Mouse (Mus musculus): ENCODE results near the gene Hykk. TPM values are rescaled to one million over a fixed set of nuclear protein-coding genes. Genes with fewer than 3 reads are reported as not detected.

Hykk gene
- polyA plus RNA-seq, 1 experiment = 0.78 TPM

DNA sequence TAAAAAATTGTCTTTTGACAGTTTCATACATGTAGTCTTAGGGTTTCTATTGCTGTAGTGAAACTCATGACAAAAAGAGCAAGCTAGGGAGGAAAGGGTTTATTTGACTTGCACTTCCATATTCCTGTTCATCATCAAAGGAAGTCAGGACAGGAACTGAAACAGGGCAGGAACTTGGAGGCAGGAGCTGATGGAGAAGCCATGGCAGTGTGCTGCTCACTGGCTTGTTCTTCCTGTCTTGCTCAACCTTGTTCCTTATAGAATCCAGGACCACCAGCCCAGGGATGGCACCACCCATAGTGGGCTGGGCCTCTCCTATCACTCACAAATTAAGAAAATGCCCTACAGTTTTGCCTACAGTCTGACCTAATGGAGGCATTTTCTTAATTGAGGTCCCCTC lies 46.6 kb downstream of the Hykk start:
- Histone ChIP-seq H3K4me1 (ENCODE audit: control insufficient read depth, insufficient read depth, low read length) (no peaks in the 10 kb centered on the region), H3K4me3 (ENCODE audit: insufficient read depth, low read length) (no peak overlapping the region)
- no peak for TF ChIP-seq CTCF (IDR thresholded peaks at IDR 0.05; ENCODE audit: low read depth, low read length)
- TF ChIP-seq POLR2A (IDR thresholded peaks at IDR 0.05; ENCODE audit: borderline replicate concordance, low read depth, low read length) = no peak

DNA sequence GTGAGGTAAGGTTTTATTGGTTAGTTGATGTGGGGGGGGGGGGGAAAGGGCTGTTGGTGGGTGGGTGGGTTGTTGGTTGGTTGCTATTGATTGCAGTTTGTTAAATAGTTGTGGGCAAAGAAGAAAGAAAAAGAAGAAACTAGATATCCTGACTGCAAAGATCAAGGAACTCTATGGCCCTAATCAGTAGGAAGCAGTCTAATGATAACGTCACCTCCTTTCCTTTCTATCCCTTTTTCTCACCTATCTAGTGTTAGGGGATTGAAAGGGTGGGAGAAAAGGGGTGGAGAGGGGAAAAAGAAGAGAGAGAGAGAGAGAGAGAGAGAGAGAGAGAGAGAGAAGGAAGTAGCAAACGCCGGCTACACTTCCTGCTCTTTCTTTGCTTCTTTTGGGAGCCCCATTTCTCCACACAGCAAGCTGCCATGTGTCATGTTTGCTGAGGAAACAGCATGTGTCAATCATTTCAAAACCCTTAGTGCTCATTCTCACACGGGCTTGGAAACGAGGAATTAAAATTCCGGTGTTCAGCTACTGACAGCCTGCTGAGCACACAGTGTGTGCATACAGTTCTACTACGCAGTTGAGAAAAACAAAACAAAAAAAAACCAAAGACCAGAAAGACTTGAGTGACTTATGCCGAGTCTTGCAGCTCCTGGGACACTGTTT lies 53.0 kb downstream of the Hykk start:
- Histone ChIP-seq H3K27ac (ENCODE audit: insufficient read depth, low read depth, low read length) (no peak overlapping the region), H3K4me3 (ENCODE audit: insufficient read depth, low read length) (no peak overlapping the region), H3K4me1 (ENCODE audit: control insufficient read depth, insufficient read depth, low read length) (peaks cover 3% of the 10 kb centered on the region)
- no peak for TF ChIP-seq CTCF (IDR thresholded peaks at IDR 0.05; ENCODE audit: low read depth, low read length)
- TF ChIP-seq POLR2A (IDR thresholded peaks at IDR 0.05; ENCODE audit: borderline replicate concordance, low read depth, low read length) = no peak

More for the DNA sequence above, 46.6 kb downstream of the Hykk start:
- no peak overlapping the region for H3K27ac ChIP-seq (ENCODE audit: insufficient read depth, low read depth, low read length)

DNA sequence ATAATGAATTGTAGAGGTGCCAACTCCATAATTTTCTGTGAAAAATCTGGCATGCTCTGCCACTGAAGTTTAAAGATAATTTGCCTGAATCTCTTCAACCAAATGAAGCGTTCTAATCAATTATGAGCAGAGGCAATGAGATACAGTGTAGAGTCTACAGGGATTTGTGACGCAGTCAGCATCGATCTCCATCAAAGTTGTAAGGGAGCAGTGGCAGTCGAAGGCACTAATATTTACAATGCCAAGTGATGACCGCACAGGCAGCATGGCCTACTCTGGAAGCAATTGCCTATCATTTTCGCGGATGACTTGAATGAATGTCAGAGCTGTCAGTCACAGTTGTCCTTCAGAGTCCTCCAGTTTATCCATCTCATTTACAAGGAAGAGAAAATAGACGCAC lies 63.6 kb downstream of the Hykk start, which contains the start of gene Chrna5:
Chrna5 (plus strand) TSS at position 207 of the 400 bp plus-strand sequence.
- Histone ChIP-seq H3K27ac (ENCODE audit: insufficient read depth, low read depth, low read length) (no peak within 1 kb of the TSS), H3K4me1 (ENCODE audit: control insufficient read depth, insufficient read depth, low read length) (no peaks in the 10 kb centered on the region), H3K4me3 (ENCODE audit: insufficient read depth, low read length) (peak within 1 kb of the TSS; percentile 58)
- TF ChIP-seq CTCF (IDR thresholded peaks at IDR 0.05; ENCODE audit: low read depth, low read length) = no peak
- TF ChIP-seq POLR2A (IDR thresholded peaks at IDR 0.05; ENCODE audit: borderline replicate concordance, low read depth, low read length) = no peak

DNA sequence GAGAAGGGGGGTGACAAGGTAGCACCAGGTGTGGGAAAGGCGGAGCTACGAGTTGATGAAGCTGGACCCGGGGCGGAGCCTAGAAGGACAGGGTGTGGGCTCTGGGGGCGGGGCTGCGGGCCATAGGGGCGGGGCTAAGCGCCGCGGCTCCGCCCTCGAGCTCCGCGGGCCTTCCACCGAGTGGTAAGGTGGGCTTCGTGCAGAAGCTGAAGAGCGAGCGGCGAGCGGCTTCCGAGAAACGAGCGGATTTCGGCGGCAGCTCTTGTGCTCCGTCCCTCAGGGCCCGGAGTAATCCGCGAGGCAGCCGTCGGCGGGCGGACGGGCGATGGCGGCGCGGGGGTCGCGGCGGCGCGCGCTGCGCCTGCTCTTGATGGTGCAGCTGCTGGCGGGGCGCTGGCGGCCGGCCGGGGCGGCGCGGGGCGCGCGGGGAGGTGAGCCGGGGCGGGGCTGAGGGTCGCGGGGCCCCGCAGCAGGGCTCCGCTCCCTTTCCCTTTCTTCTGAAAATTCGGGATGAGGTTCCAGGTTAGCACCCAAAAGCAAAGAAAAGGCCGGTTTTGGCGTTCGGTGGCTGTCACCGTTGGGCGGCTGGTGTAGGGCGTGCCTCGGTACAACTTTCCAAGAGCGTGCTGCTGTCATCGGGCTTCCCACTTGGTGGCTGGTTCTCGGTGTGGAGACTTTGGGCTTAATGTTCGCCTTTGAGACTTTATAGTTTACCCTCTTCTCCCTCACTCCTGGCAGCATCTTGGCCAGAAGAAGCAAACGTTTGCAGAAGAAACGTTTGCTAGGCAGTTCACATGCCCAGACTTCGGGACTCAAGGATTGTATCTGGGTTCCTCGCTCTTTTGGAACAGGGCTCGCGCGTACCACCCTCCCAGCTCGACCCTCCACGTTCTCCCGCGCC lies 64.5 kb downstream of the Hykk start:
- no peak for TF ChIP-seq POLR2A (IDR thresholded peaks at IDR 0.05; ENCODE audit: borderline replicate concordance, low read depth, low read length)
- TF ChIP-seq CTCF (IDR thresholded peaks at IDR 0.05; ENCODE audit: low read depth, low read length) = no peak
- H3K4me1 ChIP-seq (ENCODE audit: control insufficient read depth, insufficient read depth, low read length) = no peaks in the 10 kb centered on the region
- no peak overlapping the region for H3K27ac ChIP-seq (ENCODE audit: insufficient read depth, low read depth, low read length)
- peak overlapping the region; percentile 58 for H3K4me3 ChIP-seq (ENCODE audit: insufficient read depth, low read length)

DNA sequence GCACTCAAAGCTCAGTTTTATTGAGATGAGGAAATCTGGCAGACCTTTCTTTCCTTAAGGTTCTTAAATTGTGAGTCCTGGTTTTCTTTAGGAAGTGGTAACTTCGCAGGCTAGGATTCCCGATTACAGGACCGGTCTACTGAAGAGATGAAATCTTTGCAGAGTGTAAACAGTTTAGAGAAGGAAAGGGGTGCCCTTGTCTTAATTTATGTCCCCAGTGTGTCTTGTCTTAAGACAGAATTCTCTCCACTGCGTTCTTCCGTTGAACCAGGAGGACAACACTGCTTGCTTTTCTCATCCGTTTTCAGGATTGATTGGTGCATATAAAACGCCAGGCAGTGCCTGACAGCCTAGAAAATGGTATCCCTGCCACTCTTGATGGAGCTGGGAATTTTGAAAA lies 65.3 kb downstream of the Hykk start:
- TF ChIP-seq CTCF (IDR thresholded peaks at IDR 0.05; ENCODE audit: low read depth, low read length) (no peak), POLR2A (IDR thresholded peaks at IDR 0.05; ENCODE audit: borderline replicate concordance, low read depth, low read length) (no peak)
- Histone ChIP-seq H3K4me1 (ENCODE audit: control insufficient read depth, insufficient read depth, low read length) (no peaks in the 10 kb centered on the region), H3K27ac (ENCODE audit: insufficient read depth, low read depth, low read length) (no peak overlapping the region), H3K4me3 (ENCODE audit: insufficient read depth, low read length) (no peak overlapping the region)

DNA sequence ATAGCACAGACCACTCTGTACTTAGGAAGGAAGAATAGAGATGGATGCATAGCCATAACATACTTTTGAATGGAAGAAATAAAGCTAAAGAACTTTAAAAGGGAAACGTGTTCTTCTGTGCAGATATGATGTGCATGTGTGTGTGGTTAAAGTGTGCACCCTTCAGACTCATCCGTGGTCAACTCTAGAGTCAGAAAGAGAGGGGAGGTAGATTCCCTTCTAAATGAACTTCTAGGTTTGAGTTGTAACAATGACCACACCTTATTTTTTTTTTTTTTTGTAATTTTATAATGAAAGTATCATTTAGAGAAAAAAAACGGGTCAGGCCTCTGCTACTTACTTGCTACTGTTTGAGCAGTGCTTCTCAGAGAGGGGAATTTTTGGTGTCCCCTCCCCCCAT lies 73.3 kb downstream of the Hykk start:
- H3K27ac ChIP-seq (ENCODE audit: insufficient read depth, low read depth, low read length) = no peak overlapping the region
- no peak overlapping the region for H3K4me3 ChIP-seq (ENCODE audit: insufficient read depth, low read length)
- TF ChIP-seq CTCF (IDR thresholded peaks at IDR 0.05; ENCODE audit: low read depth, low read length) (no peak), POLR2A (IDR thresholded peaks at IDR 0.05; ENCODE audit: borderline replicate concordance, low read depth, low read length) (no peak)
- H3K4me1 ChIP-seq (ENCODE audit: control insufficient read depth, insufficient read depth, low read length) = no peaks in the 10 kb centered on the region

DNA sequence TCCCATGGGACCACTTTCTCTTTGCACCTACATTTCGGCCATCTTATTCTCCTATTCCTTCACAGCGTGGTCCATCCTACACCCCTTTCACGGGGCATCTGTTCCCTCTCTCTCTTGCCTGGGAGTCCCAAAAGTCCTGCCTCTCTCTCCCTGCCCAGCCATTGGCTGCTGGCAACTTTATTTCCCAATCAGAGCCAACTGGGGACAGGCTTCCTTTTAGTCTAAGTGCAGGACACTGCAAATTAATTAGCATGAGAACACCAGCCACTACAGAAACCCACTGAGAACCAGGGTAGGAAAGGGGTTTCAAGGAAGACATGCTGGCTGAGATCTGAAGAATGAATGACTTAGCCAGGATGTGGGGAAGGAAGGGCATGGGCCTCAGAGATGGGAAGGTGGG lies 77.3 kb downstream of the Hykk start:
- Histone ChIP-seq H3K27ac (ENCODE audit: insufficient read depth, low read depth, low read length) (no peak overlapping the region), H3K4me1 (ENCODE audit: control insufficient read depth, insufficient read depth, low read length) (no peaks in the 10 kb centered on the region), H3K4me3 (ENCODE audit: insufficient read depth, low read length) (no peak overlapping the region)
- no peak for TF ChIP-seq CTCF (IDR thresholded peaks at IDR 0.05; ENCODE audit: low read depth, low read length)
- no peak for TF ChIP-seq POLR2A (IDR thresholded peaks at IDR 0.05; ENCODE audit: borderline replicate concordance, low read depth, low read length)

DNA sequence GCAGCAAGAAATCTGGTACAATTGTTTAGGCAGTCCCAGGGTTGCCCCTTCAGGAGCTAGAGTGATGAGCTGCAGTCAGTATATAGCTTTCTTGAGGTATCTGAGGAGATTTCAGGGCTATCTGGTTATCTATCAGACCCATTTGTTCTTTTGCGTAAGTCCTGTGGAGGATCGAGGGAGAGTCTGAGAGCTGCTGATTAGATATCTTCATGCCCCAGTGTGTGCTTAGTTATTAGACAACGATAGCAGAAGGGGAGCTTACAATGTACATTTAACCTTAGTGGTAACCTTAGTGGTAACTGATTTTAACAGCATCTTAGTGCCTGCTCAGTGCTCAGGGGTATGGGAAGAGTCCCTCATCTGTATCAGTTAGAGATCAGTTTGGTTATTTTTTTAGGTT lies 78.6 kb downstream of the Hykk start:
- H3K27ac ChIP-seq (ENCODE audit: insufficient read depth, low read depth, low read length) = no peak overlapping the region
- no peaks in the 10 kb centered on the region for H3K4me1 ChIP-seq (ENCODE audit: control insufficient read depth, insufficient read depth, low read length)
- TF ChIP-seq POLR2A (IDR thresholded peaks at IDR 0.05; ENCODE audit: borderline replicate concordance, low read depth, low read length) (no peak), CTCF (IDR thresholded peaks at IDR 0.05; ENCODE audit: low read depth, low read length) (no peak)
- H3K4me3 ChIP-seq (ENCODE audit: insufficient read depth, low read length) = no peak overlapping the region

Other genes starting within 250 kb of the Hykk start
- 0.19 and 0.27 TPM in 2 replicates for gene Dnaja4, start 218.4 kb upstream of the Hykk start, polyA plus RNA-seq (2012; ENCODE audit: insufficient read depth, insufficient read length, missing spikeins)
- gene Wdr61, start 182.8 kb upstream of the Hykk start, polyA plus RNA-seq (2012; ENCODE audit: insufficient read depth, insufficient read length, missing spikeins) = 32.7 and 39.9 TPM in 2 replicates
- not detected in 2 replicates for gene Crabp1, start 152.5 kb upstream of the Hykk start, polyA plus RNA-seq (2012; ENCODE audit: insufficient read depth, insufficient read length, missing spikeins)
- 33.2 and 36.4 TPM in 2 replicates for gene Ireb2, start 53.5 kb upstream of the Hykk start, polyA plus RNA-seq (2012; ENCODE audit: insufficient read depth, insufficient read length, missing spikeins)
- gene Psma4, start 33.5 kb downstream of the Hykk start, polyA plus RNA-seq (2012; ENCODE audit: insufficient read depth, insufficient read length, missing spikeins) = 159 and 175 TPM in 2 replicates
- gene AY074887, start 33.7 kb downstream of the Hykk start, polyA plus RNA-seq (2012; ENCODE audit: insufficient read depth, insufficient read length, missing spikeins) = 1.1 and 1.2 TPM in 2 replicates
- gene Chrna5, start 63.6 kb downstream of the Hykk start, polyA plus RNA-seq (2012; ENCODE audit: insufficient read depth, insufficient read length, missing spikeins) = not detected in 2 replicates
- gene Chrna3, start 109.3 kb downstream of the Hykk start, polyA plus RNA-seq (2012; ENCODE audit: insufficient read depth, insufficient read length, missing spikeins) = not detected in 2 replicates
- gene Chrnb4, start 131.5 kb downstream of the Hykk start, polyA plus RNA-seq (2012; ENCODE audit: insufficient read depth, insufficient read length, missing spikeins) = not detected in 2 replicates
- gene Ube2q2, start 231.6 kb downstream of the Hykk start, polyA plus RNA-seq (2012; ENCODE audit: insufficient read depth, insufficient read length, missing spikeins) = 54.6 and 56.9 TPM in 2 replicates

All from bone marrow macrophage, adult 2 months (primary cell).